Mouse (Mus musculus) cerebellum, adult 2 months (tissue): ENCODE results near the gene Xk. TPM values are rescaled to one million over a fixed set of nuclear protein-coding genes. Genes with fewer than 3 reads are reported as not detected.

ENCODE experiments used
- DNase-seq, 2 experiments: peaks; one replicate each; pipeline ENCODE4 v3.0.0; 2021
- H3K27ac ChIP-seq: fragments of 200-500 bp; 2 replicates; pipeline ENCODE4 v1.5.1; 2012; ENCODE audit warnings: low read length, control low read depth, inconsistent platforms; ENCODE audit not compliant: insufficient read depth
- H3K27me3 ChIP-seq: fragments of 200-500 bp; 2 replicates; pipeline ENCODE4 v1.6.1; 2012; ENCODE audit warnings: inconsistent platforms, mild to moderate bottlenecking, low read length, moderate library complexity; ENCODE audit not compliant: control insufficient read depth, insufficient read depth
- H3K4me1 ChIP-seq: fragments of 200-500 bp; 2 replicates; pipeline ENCODE4 v1.6.1; 2011; ENCODE audit warnings: low read length; ENCODE audit not compliant: control insufficient read depth, insufficient read depth
- H3K4me3 ChIP-seq: fragments of 200-500 bp; replicated peaks from 2 replicates; pipeline ENCODE3; 2011; ENCODE audit warnings: mild to moderate bottlenecking, low read depth, low read length, control low read depth; ENCODE audit not compliant: insufficient read depth
- CTCF ChIP-seq: fragments of 200-500 bp; IDR thresholded peaks from 2 replicates; pipeline ENCODE4 v1.5.1; 2011; ENCODE audit warnings: low read depth, mild to moderate bottlenecking, control low read depth, low read length, moderate library complexity, borderline replicate concordance; ENCODE audit not compliant: insufficient read depth
- POLR2A ChIP-seq: fragments of 200-500 bp; IDR thresholded peaks from 2 replicates; pipeline ENCODE4 v1.6.1; 2011; ENCODE audit warnings: low read length, control low read depth, borderline replicate concordance; ENCODE audit not compliant: insufficient read depth
- WGBS: fragments of 180-500 bp; shearing (Covaris S2); methylation state at CpG from one replicate; pipeline ENCODE4 v1.1.7; 2018; 5-methylcytosine and 5-hydroxymethylcytosine counted together
- polyA plus RNA-seq: library from polyadenylated mRNA; depleted of rRNA; stranded (reverse); fragments of >200 nt; gene quantifications from 2 replicates; pipeline ENCODE4 v1.2.3, GENCODE M21; 2012; rRNA removed

The Xk gene
- 20.1 and 22.7 TPM in 2 replicates for polyA plus RNA-seq

DNA sequence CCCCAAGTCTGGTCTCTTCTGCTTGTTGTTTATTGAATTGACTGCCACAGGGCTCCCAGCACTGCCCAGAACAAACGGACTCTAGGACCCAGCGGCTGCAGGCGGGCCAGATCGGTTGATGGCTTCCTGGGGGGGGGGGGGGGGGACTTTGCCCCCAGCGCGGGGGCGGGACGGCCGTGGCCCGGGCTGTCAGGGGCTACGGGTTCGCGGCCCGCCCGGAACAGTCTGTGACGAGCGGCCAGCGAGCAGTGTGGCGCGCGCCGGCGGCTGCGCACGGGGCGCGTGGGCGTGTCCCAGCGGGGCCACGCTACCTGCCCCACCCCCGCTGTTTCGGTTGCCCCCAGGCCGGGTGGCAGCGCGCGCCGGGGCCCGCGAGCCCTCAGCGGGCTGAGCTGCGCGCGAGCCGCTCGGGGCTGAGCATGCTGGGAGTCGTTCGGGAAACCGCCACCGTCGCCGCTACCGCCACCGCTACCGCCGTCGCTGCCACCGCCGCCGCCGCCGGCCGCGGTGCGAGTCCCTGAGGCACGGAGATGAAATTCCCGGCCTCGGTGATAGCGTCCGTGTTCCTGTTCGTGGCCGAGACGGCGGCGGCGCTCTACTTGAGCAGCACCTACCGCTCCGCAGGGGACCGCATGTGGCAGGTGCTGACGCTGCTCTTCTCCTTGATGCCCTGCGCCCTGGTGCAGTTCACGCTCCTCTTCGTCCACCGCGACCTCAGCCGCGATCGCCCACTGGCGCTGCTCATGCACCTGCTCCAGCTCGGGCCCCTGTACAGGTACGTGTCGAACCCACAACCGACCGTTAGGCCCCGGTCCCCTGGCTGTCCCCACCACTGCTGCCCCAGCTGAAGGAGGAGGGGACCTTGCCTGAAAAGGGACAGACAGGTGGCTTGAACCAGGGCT lies at the start of gene Xk:
Gene Xk, plus strand, starts transcription at position 297 of the 902 bp plus-strand sequence.
- 11% methylated on average over 36 of the region's 94 CpGs for WGBS
- Histone ChIP-seq H3K4me3 (peak within 1 kb of the TSS; percentile 66), H3K27ac (peak within 1 kb of the TSS; percentile 92), H3K27me3 (no peaks in the 10 kb centered on the region), H3K4me1 (peaks cover 5% of the 10 kb centered on the region; the same call in 1 of the 2 replicates)
- TF ChIP-seq CTCF (no peak), POLR2A (no peak)
- DNase-seq = peak; percentile 70 to 81

DNA sequence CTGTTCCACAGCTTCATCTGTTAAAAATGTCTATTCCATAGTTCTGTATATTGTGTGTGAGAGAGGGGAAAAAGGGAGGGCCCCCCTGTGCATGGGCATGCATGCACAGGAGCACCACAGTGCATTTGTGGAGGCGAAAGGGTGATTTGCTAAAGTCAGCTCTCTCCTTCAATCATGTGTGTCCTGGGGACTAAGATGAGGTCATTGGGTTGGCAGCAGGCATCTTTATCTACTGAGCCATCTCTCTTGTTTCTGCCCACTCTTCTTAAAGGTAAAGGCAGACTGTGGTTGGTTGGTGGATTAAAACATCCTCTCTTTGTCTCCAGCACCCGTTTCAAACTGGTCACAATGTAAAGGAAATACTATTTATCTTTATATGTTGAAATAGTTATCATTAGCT lies 45.5 kb upstream of the Xk start:
- Histone ChIP-seq H3K27me3 (no peaks in the 10 kb centered on the region), H3K4me1 (peaks cover 6% of the 10 kb centered on the region; the same call in 1 of the 2 replicates), H3K4me3 (no peak overlapping the region), H3K27ac (peak overlapping the region; percentile 3; the same call in 1 of the 2 replicates)
- TF ChIP-seq POLR2A = peak; percentile 21; the same call in 1 of the 2 replicates
- TF ChIP-seq CTCF = no peak
- WGBS = 18% methylated on average over 2 of the region's 2 CpGs
- DNase-seq = peak; percentile 37 to 77

DNA sequence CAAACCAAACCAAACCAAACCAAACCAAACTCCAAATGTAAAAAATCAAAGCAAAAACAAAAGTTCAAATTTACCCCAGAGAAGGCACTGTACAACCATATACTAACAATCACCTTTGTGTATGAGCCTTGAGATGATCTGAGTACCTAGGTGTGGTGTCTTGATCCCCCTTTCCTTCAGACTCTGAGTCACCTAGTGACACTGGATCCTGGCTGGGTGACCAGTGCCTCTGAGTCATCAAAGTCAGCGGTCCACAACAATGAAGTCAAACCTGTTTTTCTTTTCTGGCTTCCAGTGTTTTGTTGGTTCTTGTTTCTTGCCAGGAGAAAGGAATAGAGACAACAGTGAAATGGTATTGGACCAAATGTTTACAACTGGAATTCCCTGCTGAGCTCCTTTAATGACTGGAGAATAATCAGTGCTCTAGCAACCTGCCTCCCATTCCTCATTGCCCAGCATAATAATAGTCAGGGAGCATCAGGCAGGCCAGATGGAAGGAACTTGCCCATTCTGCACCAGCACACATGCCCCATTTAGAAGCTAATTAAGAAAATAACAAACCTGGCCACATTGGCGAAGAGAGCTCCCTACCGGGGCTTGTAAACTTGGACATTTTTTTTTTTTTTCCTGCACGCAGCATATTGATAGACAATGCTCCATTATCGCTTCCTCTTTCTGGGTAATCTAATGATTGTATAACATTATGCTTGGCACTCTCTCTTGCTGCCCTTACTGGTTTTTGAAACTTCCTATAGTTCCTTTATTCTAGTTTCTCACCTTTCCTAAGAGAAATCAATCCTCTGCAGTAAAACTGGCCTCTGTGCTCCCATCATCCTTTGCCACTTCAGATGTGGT lies 31.6 kb upstream of the Xk start:
- Histone ChIP-seq H3K27me3 (no peaks in the 10 kb centered on the region), H3K4me1 (peaks cover 12% of the 10 kb centered on the region), H3K27ac (peak overlapping the region; percentile 81), H3K4me3 (no peak overlapping the region)
- TF ChIP-seq POLR2A (no peak), CTCF (no peak)
- 13% methylated on average over 5 of the region's 5 CpGs for WGBS
- DNase-seq = peak; percentile 57 to 82

DNA sequence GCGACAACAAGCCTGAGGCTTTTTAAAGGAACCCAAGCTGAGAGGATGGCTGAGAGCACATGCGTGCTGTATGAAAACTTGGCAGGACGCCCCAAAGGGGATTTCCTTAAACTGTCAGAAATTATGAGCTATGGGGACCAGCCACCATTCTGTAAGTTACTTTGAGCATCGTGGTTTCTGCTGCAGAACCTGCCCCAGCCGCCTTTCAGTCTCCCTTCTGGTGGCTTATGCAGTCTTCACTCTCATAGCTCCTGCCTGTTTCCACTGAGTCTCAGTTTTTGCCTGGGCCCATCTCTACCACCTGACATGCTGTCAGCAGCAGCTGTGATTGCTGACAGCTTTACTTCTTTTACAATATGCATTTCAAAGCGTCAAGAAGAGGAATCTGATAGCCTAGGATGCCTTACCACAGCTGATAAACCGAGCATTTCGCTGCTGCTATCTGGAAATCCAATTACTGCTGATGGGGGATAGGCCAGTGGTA lies 29.1 kb upstream of the Xk start:
- 30% methylated on average over 8 of the region's 8 CpGs for WGBS

DNA sequence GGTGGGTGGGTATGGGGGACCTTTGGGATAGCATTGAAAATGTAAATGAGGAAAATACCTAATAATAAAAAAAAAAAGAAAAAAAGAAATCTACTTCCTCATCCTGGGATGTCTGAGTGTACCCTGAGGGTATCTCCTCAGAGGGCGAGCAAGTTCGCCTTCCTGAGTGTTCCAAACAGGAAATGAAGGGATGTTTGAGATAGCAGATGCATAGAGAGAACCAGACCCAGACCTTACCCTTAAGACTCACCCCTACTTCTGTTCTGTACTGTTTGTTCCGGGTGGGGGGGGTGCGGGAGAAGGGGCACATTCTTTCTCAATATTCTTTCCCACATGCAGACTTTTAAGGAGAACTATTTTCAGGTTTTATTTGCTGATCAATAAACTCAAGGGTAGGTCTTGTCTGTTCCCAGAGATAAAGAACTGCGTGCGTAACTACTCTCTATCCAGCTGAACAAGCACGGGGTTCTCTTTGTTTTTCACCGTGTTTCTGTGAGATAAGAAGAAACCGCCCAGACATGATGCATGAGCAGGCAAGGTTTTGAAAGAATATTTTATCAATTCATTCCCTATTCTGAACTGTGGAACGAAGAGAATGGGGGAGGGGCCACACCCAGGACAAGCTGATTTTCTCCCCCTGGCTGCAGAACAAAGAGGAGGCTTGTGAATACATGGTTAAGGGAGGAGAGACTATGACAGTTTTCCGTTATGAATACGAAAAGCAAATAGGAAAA lies 27.8 kb upstream of the Xk start:
- no peak for TF ChIP-seq POLR2A
- TF ChIP-seq CTCF = no peak
- no peak overlapping the region for H3K27ac ChIP-seq
- 80% methylated on average over 12 of the region's 12 CpGs for WGBS

More for the DNA sequence above, 29.1 kb upstream of the Xk start:
- H3K27me3 ChIP-seq = no peaks in the 10 kb centered on the region
- TF ChIP-seq POLR2A (no peak), CTCF (no peak)
- peaks cover 12% of the 10 kb centered on the region for H3K4me1 ChIP-seq
- DNase-seq = peak; percentile 45 to 46
- H3K27ac ChIP-seq = peak overlapping the region; percentile 64; the same call in 1 of the 2 replicates
- H3K4me3 ChIP-seq = no peak overlapping the region

DNA sequence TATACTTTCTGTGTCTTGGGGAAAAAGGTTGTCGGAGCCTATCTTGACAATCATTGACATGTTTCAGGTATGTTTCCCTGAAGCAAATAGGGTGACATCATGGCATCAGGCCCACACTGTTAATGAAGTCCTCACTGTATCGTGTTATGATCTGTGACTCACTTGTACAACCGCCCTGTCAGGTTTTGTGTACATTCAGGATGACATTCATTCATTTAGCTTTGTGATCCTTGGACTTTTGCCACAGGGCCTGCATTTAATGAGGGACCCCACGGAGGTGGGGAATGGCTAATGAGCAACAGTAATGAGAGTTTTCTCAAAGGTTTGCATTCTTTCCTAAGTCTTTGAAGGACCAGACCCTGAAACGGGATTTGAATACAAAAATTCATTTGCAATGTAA lies 23.6 kb upstream of the Xk start:
- no peak for TF ChIP-seq POLR2A
- no peak for TF ChIP-seq CTCF
- 61% methylated on average over 5 of the region's 5 CpGs for WGBS
- DNase-seq = no peak
- Histone ChIP-seq H3K27me3 (no peaks in the 10 kb centered on the region), H3K4me3 (no peak overlapping the region), H3K4me1 (no peaks in the 10 kb centered on the region; the same call in 1 of the 2 replicates), H3K27ac (no peak overlapping the region)

More for the DNA sequence above, 27.8 kb upstream of the Xk start:
- DNase-seq = no peak
- peaks cover 12% of the 10 kb centered on the region for H3K4me1 ChIP-seq
- no peaks in the 10 kb centered on the region for H3K27me3 ChIP-seq
- no peak overlapping the region for H3K4me3 ChIP-seq

DNA sequence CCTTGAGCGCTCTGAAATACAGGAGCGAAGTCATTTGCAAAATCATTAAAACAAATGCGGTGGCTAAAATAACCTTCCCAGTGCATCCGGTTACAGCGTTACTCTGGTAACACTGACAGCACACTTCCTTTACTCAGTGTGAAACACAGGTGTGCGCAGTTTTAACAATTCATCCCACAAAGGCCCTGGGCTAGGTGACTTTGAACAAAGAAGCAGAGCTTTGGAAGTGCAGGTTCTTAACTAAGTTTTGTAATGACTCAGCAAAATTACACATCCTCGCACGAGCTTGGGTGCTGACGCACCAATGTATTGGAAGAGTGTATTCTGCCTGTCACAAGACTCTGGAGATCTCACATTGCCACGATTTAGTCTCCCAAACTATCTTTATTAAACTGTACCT lies 18.6 kb upstream of the Xk start:
- H3K27ac ChIP-seq = no peak overlapping the region

More for the DNA sequence above, 18.6 kb upstream of the Xk start:
- TF ChIP-seq POLR2A (no peak), CTCF (no peak)
- no peaks in the 10 kb centered on the region for H3K4me1 ChIP-seq
- H3K27me3 ChIP-seq = no peaks in the 10 kb centered on the region
- DNase-seq = no peak
- H3K4me3 ChIP-seq = no peak overlapping the region
- 86% methylated on average over 10 of the region's 10 CpGs for WGBS
